Mouse (Mus musculus) WW6 (cell line): Measurements from ENCODE around the gene Mfsd2a.

ENCODE experiments used
- DNase-seq: peaks from one replicate; pipeline ENCODE4 v3.0.0-alpha.2; 2013; ENCODE audit warnings: low read depth, low spot score

Mfsd2a gene

DNA sequence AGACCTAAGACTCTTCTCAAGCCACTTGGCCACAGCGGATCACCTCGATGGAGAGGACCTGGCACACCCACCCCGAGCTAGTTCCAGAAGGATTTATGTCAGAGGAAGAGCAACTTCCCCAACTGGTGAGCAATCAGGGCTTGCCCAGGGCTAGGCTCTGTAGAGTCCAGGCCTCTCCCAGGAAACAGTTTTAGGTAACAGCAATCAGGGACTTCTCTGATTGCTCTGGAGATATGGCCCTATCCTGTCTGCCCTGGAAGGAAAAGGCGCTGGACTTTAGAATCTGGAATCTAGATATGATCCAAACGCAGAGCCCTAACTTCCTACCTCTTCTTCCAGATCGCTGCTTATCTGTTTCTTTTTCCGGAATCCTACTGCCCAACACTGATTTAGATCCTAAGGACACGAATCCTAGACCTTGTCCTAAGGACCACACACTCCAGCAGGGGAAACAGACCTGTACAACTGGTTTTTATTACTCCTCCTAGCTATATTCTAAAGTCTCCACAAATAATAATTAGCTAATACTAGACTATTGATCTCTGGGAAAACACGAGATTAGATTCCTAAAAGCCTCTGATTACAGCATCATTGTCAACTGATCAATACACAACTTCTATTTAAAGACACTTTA lies 25.4 kb downstream of the Mfsd2a start:
- no peak for DNase-seq

- DNase-seq: no peak
Observed at GRCm38 (mm10) chr4:122933857-122934256, 27.1 kb downstream of the Mfsd2a start.

DNA sequence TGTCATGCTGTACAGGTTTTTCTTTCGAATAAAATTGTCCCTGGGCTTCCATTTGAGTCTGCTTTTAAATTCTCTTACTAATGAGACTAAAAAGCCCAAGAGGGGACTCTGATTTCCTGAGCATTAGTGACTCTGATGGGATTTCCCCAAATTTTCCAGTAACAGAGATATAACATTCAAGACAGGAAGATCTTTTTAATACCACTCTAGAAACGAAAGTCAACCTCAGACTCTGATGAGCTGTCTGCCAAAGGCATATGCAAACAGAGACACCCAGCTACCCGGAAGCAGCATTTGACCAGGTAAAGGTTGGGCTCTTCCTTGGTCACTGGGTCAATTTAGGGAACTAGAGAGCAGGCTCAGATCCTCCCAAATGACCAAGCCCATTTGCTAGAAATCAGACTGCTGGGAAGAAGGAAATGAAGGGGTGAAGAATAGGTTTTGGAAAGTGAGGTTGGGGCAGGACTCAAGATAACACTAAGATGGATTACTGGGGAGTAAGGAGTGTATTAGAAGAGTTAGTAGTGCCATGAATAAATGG lies 27.9 kb downstream of the Mfsd2a start:
- DNase-seq: no peak

GRCm38 (mm10) chr4:122932239-122932978 lies 28.6 kb downstream of the Mfsd2a start:
- DNase-seq: no peak

DNA sequence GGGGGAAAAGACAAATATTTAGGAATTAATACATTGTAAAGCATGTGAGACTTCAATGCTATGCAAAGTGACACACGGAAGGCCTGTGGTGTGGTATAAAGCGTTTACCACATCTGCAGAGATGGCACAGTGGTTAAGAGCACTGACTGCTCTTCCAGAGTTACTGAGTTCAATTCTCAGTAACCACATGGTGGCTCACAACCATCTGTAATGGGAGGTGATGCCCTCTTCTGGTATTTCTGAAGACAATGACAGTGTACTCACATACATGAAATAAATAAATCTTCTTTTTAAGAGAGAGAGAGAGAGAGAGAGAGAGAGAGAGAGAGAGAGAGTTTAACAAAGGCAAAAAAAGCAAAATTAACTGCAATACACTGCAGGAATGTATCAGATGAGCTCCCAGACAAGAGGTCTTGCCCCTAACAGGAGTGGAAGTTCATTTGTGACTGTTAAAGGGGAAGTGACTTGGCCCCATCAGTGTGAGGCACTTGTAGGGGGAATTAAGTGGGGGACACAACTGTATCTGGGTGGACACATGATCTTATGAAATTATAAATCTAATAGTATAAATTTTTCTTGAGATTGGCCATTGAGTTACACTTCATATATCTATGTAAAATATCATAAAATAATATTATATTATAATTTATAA lies 29.9 kb downstream of the Mfsd2a start:
- no peak for DNase-seq

DNA sequence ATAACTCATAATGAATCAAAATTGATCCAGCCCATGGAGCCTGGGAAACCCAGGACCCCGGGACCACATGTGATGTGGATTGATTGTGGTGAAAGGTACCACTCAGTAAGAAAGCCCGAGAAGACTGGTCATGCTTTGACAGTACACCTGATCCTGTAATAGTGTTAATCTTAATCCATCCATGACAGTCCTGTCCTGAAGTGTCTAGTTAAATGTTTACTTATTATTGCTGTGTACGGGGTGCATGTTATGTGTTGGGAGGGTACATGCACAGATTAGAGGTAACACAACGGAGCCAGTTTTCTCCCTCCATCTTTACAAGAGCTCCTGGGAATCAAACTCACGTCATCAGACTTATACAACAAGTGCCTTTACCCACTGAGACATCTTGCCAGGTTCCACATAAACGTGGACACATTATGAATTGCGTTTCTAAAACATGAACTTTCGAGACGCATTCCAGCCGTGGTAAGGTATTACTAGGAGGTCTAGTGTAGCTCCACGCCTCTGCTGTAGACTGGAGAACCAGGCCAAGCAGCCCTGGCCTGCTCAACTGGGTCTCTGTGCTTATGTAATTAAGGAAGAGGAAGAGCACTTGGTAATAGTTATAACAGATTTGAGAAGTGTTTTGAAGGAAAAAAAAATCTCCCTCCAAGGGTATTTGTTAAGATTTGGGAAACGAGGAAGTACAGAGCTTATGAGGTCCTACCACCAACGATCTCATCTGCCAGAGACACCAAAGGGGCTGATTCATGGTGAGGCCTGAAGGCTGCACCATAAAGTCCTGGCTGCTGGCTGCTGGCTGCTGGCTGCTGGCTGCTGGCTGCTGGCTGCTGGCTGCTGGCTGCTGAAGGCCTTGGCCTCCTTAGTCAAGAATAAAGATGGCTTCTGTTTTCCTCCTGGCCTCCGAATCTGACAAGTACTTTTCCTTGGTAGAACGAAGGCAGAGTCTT lies 37.3 kb downstream of the Mfsd2a start:
- DNase-seq: no peak

DNA sequence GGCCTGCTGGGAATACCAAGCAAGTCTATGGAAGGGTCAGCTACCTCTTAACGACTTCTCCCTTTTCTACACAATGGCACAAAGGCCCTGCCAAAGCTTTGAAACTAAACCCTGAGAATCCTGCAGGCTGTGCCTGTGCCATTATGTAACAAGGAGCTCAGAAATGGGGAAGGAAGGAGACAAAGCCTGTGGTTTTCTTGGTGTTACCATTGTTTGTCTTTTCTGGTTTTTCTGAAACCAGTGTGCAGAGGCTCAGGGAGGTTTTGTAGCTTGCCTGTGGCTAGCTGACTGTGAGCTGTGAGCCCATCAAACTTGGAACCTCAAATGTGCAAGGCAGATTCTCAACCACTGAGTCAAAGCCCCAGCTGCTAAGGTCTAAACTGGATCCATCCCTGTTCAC lies 38.1 kb downstream of the Mfsd2a start:
- DNase-seq: no peak

GRCm38 (mm10) chr4:122915985-122916384 lies 45.0 kb downstream of the Mfsd2a start:
- DNase-seq: no peak

DNA sequence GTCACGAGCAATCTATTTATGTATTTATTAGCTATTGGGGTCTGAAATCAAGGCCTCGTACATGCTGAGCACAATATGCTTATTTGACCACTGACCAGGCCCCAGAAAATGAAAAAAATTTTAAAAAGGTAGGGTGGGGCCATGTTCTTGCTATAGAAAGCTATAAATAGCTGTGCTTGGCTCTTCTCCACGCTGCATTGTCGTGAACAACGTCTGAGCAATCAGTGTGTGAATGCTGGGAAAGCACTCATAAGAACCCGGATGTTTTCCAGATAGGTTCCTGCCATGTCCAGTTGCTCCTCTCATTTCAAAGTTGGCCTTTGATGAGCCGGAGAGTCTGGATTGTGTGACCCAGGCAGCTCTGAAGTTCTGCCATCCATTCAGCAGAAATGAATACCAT lies 46.8 kb downstream of the Mfsd2a start:
- DNase-seq: no peak

DNA sequence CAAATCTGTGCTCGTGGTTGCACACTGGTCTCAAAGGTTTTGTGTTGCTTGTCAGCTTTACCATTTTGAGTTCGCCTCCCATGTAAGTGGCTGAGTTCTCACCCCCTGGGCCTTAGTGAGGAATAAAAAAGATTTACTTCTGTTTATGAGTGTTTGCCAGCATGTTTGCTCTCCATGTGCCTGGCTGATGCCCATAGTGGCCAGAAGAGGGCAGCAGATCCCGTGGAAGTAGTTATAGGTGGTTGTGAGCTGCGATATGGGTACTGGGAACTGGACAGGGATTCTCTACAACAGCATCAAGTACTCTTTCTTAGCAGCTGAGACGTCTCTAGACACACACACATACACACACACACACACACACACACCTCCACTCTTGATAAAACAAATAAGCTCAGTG lies 48.4 kb downstream of the Mfsd2a start:
- DNase-seq: no peak

- no peak for DNase-seq
Observed at GRCm38 (mm10) chr4:122910577-122910976, 50.4 kb downstream of the Mfsd2a start.

DNA sequence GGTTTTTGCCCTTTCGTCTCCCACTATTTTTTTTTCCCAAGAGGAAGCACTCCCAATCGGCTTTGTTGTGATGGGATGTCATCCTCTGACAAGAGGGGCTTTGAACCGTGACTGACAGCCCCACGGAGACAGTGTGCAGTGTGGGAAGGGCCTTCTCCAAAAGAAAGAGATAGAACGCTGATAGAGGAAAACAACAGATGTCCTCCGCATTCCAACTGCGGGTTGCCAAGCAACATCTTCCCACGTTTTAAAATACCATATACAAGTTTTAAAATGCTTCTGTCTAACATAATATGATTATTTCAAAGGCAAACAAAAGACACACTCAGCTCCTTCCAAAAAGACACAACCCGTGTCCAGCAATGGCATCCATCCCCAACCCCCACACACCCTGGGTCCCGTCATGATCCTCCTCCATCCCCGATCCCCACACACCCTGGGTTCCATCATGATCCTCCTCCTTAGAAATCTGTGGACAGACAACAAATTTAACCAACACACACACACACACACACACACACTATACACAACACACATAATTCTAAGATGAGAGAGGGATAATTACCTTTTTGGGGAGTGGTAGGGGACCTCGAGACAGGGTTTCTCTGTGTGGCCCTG lies 51.3 kb downstream of the Mfsd2a start:
- DNase-seq: no peak

DNA sequence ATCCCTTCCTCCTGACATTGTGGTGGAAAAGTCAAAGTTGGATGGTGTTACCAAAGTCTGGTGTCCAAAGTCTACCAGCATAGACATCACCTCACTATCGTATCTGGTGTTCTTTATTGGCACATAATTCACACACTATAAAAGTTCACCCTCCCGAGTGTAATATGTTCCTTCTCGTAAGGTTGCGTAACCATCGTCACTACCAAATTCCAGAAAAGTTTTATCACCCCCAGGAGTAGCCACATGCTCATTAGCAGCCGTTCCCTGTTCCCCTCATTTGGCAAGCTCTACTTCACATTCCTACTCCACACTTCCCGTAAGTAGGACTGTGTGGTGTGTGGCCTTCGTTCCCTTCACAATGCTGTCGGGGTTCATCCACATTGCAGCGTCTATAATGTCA lies 55.6 kb downstream of the Mfsd2a start:
- DNase-seq: no peak

GRCm38 (mm10) chr4:122903709-122904108 lies 57.3 kb downstream of the Mfsd2a start:
- DNase-seq: no peak

- DNase-seq: no peak
Observed at GRCm38 (mm10) chr4:122902156-122902555, 58.8 kb downstream of the Mfsd2a start.

- no peak for DNase-seq
Observed at GRCm38 (mm10) chr4:122898313-122898712, 62.7 kb downstream of the Mfsd2a start.

DNA sequence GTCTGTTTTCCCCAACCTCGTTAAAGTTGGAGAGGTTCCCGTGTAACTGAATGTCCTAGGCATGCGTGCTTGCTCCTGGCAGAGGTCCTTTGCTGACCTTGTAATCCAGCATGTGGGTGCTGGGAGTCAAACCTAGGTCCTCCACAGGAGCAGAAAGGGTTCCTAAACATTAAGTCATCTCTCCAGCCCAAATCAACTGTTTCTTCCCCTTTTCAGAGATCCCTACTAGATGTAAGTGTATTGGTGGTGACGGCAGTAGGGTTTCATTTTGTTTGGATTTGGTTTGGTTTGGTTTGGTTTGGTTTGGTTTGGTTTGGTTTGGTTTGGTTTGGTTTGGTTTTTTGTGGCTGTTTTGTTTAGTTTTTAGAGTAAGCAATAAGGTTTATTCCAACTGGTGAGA lies 63.2 kb downstream of the Mfsd2a start:
- no peak for DNase-seq
